Mouse (Mus musculus) gastrocnemius, postnatal 10 days (tissue): ENCODE measurements around the gene Zfp879. TPM values are rescaled to one million over a fixed set of nuclear protein-coding genes. Genes with fewer than 3 reads are reported as not detected.

Experiments
- total RNA-seq, 2 experiments: library from RNA; stranded (reverse); gene quantifications; 2 replicates each; pipeline ENCODE4 v1.2.3; 2021

Gene Zfp879
- total RNA-seq, 2 experiments from 2014 or later, result 0.92 to 1.2 TPM

Other genes with a start within 250 kb of the Zfp879 start
- 10 to 100 TPM; 27.3 to 37.4 TPM for gene Adamts2, start 239.5 kb downstream of the Zfp879 start, total RNA-seq
- gene Zfp354c, start 13.8 kb downstream of the Zfp879 start, total RNA-seq, result 10 to 100 TPM; 11.2 to 13.5 TPM
- not detected for gene Grm6, start 9.1 kb upstream of the Zfp879 start, total RNA-seq
- 1 to 10 TPM; 1.9 to 2.2 TPM for gene Zfp454, start 46.1 kb upstream of the Zfp879 start, total RNA-seq
- 1 to 10 TPM; 2.3 to 3.1 TPM for gene Zfp2, start 74.6 kb upstream of the Zfp879 start, total RNA-seq
- 1 to 10 TPM in 1 of 2 experiments, under 1 TPM in 1; 0.87 to 2.6 TPM for gene Zfp354b, start 90.1 kb upstream of the Zfp879 start, total RNA-seq
- not detected for gene 4933414I15Rik, start 102.2 kb upstream of the Zfp879 start, total RNA-seq
- gene Prop1, start 112.2 kb upstream of the Zfp879 start, total RNA-seq, result not detected
- not detected for gene Olfr1378, start 125.0 kb upstream of the Zfp879 start, total RNA-seq
- not detected for gene Olfr1377, start 140.4 kb upstream of the Zfp879 start, total RNA-seq
- gene Olfr51, start 162.0 kb upstream of the Zfp879 start, total RNA-seq, result not detected
- not detected for gene Olfr54, start 172.7 kb upstream of the Zfp879 start, total RNA-seq
- gene Olfr1375, start 206.6 kb upstream of the Zfp879 start, total RNA-seq, result not detected
- gene Zfp354a, start 217.7 kb upstream of the Zfp879 start, total RNA-seq, result 1 to 10 TPM; 2.1 to 3.1 TPM